Mouse (Mus musculus): ENCODE measurements around the gene Dnajb6. TPM values are rescaled to one million over a fixed set of nuclear protein-coding genes. Genes with fewer than 3 reads are reported as not detected.

Gene Dnajb6
- total RNA-seq, 2 experiments from 2014 or later: 157 to 169 TPM

GRCm38 (mm10) chr5:29861522-29861921 lies 126.0 kb downstream of the Dnajb6 start:
- no peak for DNase-seq (ENCODE audit: extremely low spot score in 1 of 2, low spot score in 2 of 2)
- intact Hi-C loops (cut with DNase I): no loop called here
- no peak overlapping the region for H3K27ac ChIP-seq
- no peak overlapping the region for H3K4me3 ChIP-seq
- TF ChIP-seq CTCF (IDR thresholded peaks at IDR 0.05): no peak

GRCm38 (mm10) chr5:29862388-29862787 lies 126.9 kb downstream of the Dnajb6 start:
- Histone ChIP-seq H3K4me3 (no peak overlapping the region), H3K27ac (no peak overlapping the region)
- no peak for TF ChIP-seq CTCF (IDR thresholded peaks at IDR 0.05)
- no peak for DNase-seq (ENCODE audit: extremely low spot score in 1 of 2, low spot score in 2 of 2)
- intact Hi-C loops (cut with DNase I): no loop called here

- no peak for TF ChIP-seq CTCF (IDR thresholded peaks at IDR 0.05)
- Histone ChIP-seq H3K4me3 (no peak overlapping the region), H3K27ac (no peak overlapping the region)
- no peak for DNase-seq (ENCODE audit: extremely low spot score in 1 of 2, low spot score in 2 of 2)
- intact Hi-C loops (cut with DNase I): no loop called here
These were observed 128.8 kb downstream of the Dnajb6 start for GRCm38 (mm10) chr5:29864291-29864737.

GRCm38 (mm10) chr5:29864994-29865393 lies 129.5 kb downstream of the Dnajb6 start:
- intact Hi-C loops (cut with DNase I): no loop called here
- no peak for TF ChIP-seq CTCF (IDR thresholded peaks at IDR 0.05)

More at GRCm38 (mm10) chr5:29864994-29865393, 129.5 kb downstream of the Dnajb6 start:
- Histone ChIP-seq H3K4me3 (no peak overlapping the region), H3K27ac (no peak overlapping the region)
- DNase-seq (ENCODE audit: extremely low spot score in 1 of 2, low spot score in 2 of 2): no peak

Other genes starting within 250 kb of the Dnajb6 start
- 10 to 100 TPM; 67.8 to 72.8 TPM for gene Ube3c, start 166.4 kb upstream of the Dnajb6 start, total RNA-seq (2021)
- gene Gm5129, start 248 bp downstream of the Dnajb6 start, total RNA-seq (2021): 1 to 10 TPM in 1 of 2 experiments, not detected in 1; 1.6 TPM